Mouse (Mus musculus) liver, embryonic 12.5 days (tissue): Measurements from ENCODE around the gene Sec61g. TPM values are rescaled to one million over a fixed set of nuclear protein-coding genes. Genes with fewer than 3 reads are reported as not detected.
"Not testable (repeated sequence)": the region's sequence is repeated elsewhere in the genome, so short reads cannot be mapped to it uniquely, and the experiment has no call there.

Source experiments
- ATAC-seq: fragments of 200-750 bp; cut with Nextera tagmentation; 2 replicates; pipeline ENCODE4 v1.8.0; 2017; ENCODE audit warnings: moderate number of reproducible peaks, mild to moderate bottlenecking, moderate library complexity
- H3K27ac ChIP-seq: fragments of 300-500 bp; sonication (generic); 2 replicates; pipeline ENCODE4 v1.5.1; 2016; ENCODE audit warnings: mild to moderate bottlenecking
- H3K27me3 ChIP-seq: fragments of 300-500 bp; sonication (generic); replicated peaks from 2 replicates; pipeline ENCODE4 v1.6.1; 2016; ENCODE audit warnings: mild to moderate bottlenecking, moderate library complexity
- H3K36me3 ChIP-seq: fragments of 300-500 bp; sonication (generic); 2 replicates; pipeline ENCODE4 v1.6.1; 2016; ENCODE audit warnings: mild to moderate bottlenecking, moderate library complexity
- H3K4me1 ChIP-seq: fragments of 300-500 bp; sonication (generic); 2 replicates; pipeline ENCODE4 v1.6.1; 2016
- H3K4me2 ChIP-seq: fragments of 300-500 bp; sonication (generic); 2 replicates; pipeline ENCODE4 v1.6.1; 2016; ENCODE audit warnings: mild to moderate bottlenecking, moderate library complexity
- H3K4me3 ChIP-seq: fragments of 300-500 bp; sonication (generic); 2 replicates; pipeline ENCODE4 v1.5.1; 2016; ENCODE audit warnings: mild to moderate bottlenecking, moderate library complexity
- H3K9ac ChIP-seq: fragments of 300-500 bp; sonication (generic); 2 replicates; pipeline ENCODE4 v1.6.1; 2016; ENCODE audit warnings: mild to moderate bottlenecking, moderate library complexity
- H3K9me3 ChIP-seq: fragments of 300-500 bp; sonication (generic); replicated peaks from 2 replicates; pipeline ENCODE4 v1.6.1; 2016; ENCODE audit warnings: mild to moderate bottlenecking, moderate library complexity
- WGBS: fragments of 180-500 bp; shearing (Covaris S2); methylation state at CpG from one replicate; pipeline ENCODE4 v1.1.7; 2016; ENCODE audit not compliant: insufficient replicate concordance; 5-methylcytosine and 5-hydroxymethylcytosine counted together
- polyA plus RNA-seq: library from polyadenylated mRNA; unstranded; fragments of >200 nt; fragmentation: Nextera tagmentation; extraction: Ambion mirVana; gene quantifications from 2 replicates; pipeline ENCODE4 v1.2.1, GENCODE M21; 2016

Sec61g gene
- polyA plus RNA-seq, 1 experiment from 2014 or later: 37.7 TPM

DNA sequence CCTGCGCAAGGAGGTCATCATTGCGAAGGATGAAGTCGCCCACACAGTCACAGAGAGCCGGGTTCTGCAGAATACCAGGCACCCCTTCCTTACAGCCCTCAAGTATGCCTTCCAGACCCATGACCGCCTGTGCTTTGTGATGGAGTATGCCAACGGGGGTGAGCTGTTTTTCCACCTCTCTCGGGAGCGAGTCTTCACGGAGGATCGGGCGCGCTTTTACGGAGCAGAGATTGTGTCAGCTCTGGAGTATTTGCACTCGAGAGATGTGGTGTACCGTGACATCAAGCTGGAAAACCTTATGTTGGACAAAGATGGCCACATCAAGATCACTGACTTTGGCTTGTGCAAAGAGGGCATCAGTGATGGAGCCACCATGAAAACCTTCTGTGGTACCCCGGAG lies 6.8 kb upstream of the Sec61g start:
- WGBS: 83% methylated on average over 16 of the region's 16 CpGs
- peak; percentile 44; the same call in 1 of the 2 replicates for ATAC-seq
- H3K4me3 ChIP-seq: not testable (repeated sequence)

DNA sequence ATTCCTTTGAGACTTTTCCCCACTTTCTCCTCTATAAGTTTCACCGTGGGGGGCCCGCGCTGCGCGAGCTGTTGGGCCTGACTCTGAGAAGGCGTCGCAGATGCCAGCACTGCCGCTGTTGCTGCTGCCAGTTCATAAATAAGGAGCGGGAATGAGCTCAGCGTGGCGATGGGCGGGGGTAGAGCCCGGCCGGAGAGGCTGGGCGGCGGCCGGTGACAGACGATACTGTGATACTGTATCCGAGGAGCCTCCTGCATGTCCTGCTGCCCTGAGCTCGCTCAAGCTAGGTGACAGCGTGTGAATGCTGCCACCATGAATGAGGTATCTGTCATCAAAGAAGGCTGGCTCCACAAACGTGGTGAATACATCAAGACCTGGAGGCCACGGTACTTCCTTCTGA lies 5.9 kb upstream of the Sec61g start:
- H3K4me2 ChIP-seq, H3K4me3 ChIP-seq, H3K27ac ChIP-seq, H3K4me1 ChIP-seq, H3K9ac ChIP-seq, H3K36me3 ChIP-seq, H3K27me3 ChIP-seq, H3K9me3 ChIP-seq: not testable (repeated sequence)
- peak; percentile 83 for ATAC-seq
- 48% methylated on average over 23 of the region's 23 CpGs for WGBS

More for the DNA sequence above, 6.8 kb upstream of the Sec61g start:
- not testable (repeated sequence) for H3K4me1 ChIP-seq, H3K36me3 ChIP-seq, H3K27ac ChIP-seq, H3K27me3 ChIP-seq, H3K9me3 ChIP-seq, H3K9ac ChIP-seq, H3K4me2 ChIP-seq

DNA sequence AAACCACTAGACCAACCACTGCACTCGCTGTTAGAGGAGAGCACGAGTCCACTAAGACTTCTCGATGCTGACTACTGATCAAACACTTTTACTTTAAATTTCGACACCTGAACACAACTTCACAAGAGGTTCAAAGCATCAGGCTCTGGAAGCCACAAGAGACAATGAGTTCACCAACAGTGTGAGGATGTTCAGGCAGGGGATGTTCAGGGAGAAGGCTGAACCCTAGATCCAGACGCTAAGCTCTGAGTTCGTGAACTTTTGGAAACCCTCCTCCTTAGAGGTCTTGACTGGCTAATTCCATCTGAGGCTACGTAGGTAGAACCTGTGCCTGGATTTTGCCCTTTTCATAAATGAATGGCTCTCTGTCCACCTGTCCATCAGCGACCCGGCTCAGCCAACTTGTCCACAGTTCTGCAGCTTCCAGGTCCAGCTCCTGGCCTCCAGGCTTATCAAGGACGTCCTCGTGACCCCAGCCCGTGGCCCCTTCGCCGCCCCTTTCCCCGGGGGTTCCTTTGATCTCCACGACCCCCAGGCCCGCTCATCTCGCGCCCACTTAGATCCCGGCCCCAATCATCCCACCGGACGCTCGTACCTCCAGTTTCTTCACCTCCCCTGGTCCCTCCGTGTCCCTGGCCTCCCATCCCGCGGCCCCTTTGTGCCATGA lies 766 bp downstream of the Sec61g start:
- peak; percentile 40 for ATAC-seq
- Histone ChIP-seq H3K36me3 (peaks cover 34% of the 10 kb centered on the region), H3K9ac (peak overlapping the region; percentile 98), H3K4me2 (peak overlapping the region; percentile 67), H3K27ac (peak overlapping the region; percentile 91), H3K9me3 (no peaks in the 10 kb centered on the region), H3K4me1 (peaks cover 40% of the 10 kb centered on the region), H3K4me3 (peak overlapping the region; percentile 97), H3K27me3 (no peaks in the 10 kb centered on the region)
- 2% methylated on average over 26 of the region's 26 CpGs for WGBS

DNA sequence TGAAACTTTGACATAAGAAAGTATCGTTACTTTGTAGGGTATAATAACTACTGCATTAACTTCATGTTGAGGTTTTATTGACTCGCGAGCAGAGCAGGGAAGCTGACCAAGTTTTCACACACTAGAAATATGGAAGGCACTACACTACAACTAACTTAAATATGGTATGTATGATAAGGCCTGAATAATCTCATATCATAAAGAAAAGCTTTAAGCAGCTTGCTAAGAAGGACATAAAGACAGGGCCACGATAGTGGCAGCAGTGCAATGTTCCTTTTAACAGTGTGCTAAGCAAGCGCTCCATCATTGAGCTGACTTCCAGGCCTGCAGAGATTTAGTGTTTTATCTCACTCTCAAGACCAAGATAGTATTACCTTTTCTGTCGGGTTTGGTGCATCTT lies 2.3 kb downstream of the Sec61g start:
- Histone ChIP-seq H3K9me3 (no peaks in the 10 kb centered on the region), H3K9ac (peak overlapping the region; percentile 35; the same call in 1 of the 2 replicates), H3K4me2 (peak overlapping the region; percentile 67), H3K4me1 (peaks cover 47% of the 10 kb centered on the region), H3K4me3 (peak overlapping the region; percentile 97), H3K27ac (peak overlapping the region; percentile 91), H3K27me3 (no peaks in the 10 kb centered on the region), H3K36me3 (peaks cover 49% of the 10 kb centered on the region)
- peak; percentile 25; the same call in 1 of the 2 replicates for ATAC-seq
- 63% methylated on average over 6 of the region's 6 CpGs for WGBS

DNA sequence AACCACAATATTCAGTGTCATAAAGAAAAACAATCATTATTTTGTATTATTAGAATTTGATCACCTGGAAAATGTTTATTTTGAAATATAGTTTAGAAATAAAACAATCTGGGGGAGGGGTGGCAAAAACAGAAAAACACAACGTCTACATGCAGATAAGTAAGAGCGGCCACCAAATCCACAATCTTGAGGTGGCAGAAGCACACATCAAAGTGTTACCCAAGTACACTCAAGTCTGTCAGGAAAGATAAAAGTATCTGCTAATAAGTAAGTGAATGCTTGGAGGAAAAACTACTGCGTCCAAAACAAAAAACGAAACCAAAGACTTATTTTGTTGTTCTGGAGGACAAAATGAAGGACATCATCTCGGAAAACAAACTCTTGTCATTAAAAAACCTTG lies 5.1 kb downstream of the Sec61g start:
- Histone ChIP-seq H3K4me3 (peak overlapping the region; percentile 47), H3K9me3 (no peaks in the 10 kb centered on the region), H3K4me1 (peaks cover 44% of the 10 kb centered on the region), H3K9ac (peak overlapping the region; percentile 68), H3K27ac (peak overlapping the region; percentile 98), H3K4me2 (peak overlapping the region; percentile 70), H3K27me3 (no peaks in the 10 kb centered on the region), H3K36me3 (peaks cover 66% of the 10 kb centered on the region)
- WGBS: 18% methylated on average over 5 of the region's 5 CpGs
- peak; percentile 82 for ATAC-seq

- peak overlapping the region; percentile 70 for H3K4me2 ChIP-seq
- no peaks in the 10 kb centered on the region for H3K27me3 ChIP-seq
- H3K9me3 ChIP-seq: no peaks in the 10 kb centered on the region
- peak overlapping the region; percentile 56 for H3K9ac ChIP-seq
- peak overlapping the region; percentile 47 for H3K4me3 ChIP-seq
- H3K27ac ChIP-seq: peak overlapping the region; percentile 81
- H3K36me3 ChIP-seq: peaks cover 66% of the 10 kb centered on the region
- WGBS: 43% methylated on average over 3 of the region's 3 CpGs
- peak; percentile 69 for ATAC-seq
- H3K4me1 ChIP-seq: peaks cover 44% of the 10 kb centered on the region
Measured at GRCm38 (mm10) chr11:16502744-16503143, 5.5 kb downstream of the Sec61g start.

DNA sequence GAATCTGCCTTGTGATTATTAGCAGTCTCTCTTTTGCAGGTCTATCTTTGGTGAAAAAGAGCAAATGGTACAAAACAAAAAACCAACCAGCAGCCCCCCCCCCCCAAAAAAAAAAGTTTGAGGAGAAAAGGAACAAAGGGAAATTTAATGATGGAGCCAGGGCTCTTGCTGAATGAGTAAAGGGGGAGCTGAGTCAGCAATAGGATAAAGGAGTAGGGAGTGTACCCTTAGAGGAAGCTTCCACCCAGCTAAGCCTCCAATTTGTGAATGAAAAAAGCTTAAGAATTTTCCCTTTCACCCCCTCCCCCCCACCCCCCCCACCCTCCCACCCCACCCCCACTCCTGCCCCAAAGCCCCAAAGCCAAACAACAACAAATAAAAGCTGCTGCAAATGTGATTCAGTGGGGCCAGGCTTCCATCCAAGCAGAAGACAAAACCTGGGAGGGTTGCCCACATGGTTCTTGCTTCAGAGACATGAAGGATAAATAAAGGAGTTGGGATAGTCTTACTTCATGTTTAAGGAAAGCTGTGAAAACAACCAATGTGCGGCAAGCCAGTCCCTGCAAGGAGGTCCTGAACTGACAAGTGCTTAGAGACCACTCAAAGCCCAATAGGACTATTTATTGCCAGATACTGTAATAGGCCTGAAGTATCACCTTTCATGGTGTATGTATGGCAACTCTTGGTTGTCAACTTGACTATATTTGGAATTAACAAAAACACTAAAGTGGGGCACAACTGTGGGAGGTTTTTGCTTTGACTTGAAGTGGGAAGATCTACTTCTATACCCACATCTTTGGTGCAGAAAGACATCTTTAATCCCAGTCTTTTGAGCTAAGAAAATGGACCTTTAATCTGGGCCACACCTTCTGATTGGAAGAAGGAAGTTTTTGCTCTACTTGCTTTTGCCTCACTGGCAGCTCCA lies 9.3 kb downstream of the Sec61g start:
- H3K4me2 ChIP-seq: no peak overlapping the region
- no peak for ATAC-seq

More for the DNA sequence above, 9.3 kb downstream of the Sec61g start:
- H3K9me3 ChIP-seq: no peaks in the 10 kb centered on the region
- H3K27ac ChIP-seq: no peak overlapping the region
- peaks cover 16% of the 10 kb centered on the region for H3K4me1 ChIP-seq
- H3K9ac ChIP-seq: no peak overlapping the region
- no peak overlapping the region for H3K4me3 ChIP-seq
- H3K27me3 ChIP-seq: no peaks in the 10 kb centered on the region
- H3K36me3 ChIP-seq: peaks cover 43% of the 10 kb centered on the region
- 69% methylated on average over 1 of the region's 1 CpGs for WGBS

Other genes starting within 250 kb of the Sec61g start
- gene Egfr, start 243.7 kb upstream of the Sec61g start, polyA plus RNA-seq: 1.4 and 1.7 TPM in 2 replicates